Mouse (Mus musculus) regulatory T cell (primary cell): Measurements from ENCODE around the gene Gkn1.

Experiments
- in situ Hi-C: fragments of 300-600 bp; cut with MboI, MseI; formaldehyde crosslinking; loops from one replicate; pipeline ENCODE4 v1.15.1; 2025; ENCODE audit warnings: high pct_unique_total_duplicates

Gkn1 gene

DNA sequence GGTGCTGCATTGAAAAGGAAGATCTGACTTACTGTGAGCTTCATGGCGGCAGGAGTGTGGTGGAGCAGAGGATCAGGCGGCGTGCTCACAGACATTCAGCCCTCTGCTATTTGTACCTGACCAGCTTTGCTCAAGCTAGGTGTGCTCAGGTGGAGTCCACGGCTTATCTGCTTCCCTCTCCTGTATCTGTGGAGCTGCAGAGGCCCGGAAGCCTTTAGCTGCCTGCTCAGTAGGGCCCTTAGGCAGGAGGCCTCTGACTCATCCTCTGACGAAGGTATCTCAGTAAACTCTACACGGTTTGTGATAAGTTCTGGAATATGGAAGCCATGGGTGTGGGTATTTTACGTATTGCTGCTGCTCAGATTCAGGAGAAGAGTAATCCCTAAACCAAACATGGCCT, at the start of gene Gkn1:
Gene Gkn1, minus strand, starts transcription at position 114 of the 400 bp plus-strand sequence.
- in situ Hi-C loops, result no loop called here

DNA sequence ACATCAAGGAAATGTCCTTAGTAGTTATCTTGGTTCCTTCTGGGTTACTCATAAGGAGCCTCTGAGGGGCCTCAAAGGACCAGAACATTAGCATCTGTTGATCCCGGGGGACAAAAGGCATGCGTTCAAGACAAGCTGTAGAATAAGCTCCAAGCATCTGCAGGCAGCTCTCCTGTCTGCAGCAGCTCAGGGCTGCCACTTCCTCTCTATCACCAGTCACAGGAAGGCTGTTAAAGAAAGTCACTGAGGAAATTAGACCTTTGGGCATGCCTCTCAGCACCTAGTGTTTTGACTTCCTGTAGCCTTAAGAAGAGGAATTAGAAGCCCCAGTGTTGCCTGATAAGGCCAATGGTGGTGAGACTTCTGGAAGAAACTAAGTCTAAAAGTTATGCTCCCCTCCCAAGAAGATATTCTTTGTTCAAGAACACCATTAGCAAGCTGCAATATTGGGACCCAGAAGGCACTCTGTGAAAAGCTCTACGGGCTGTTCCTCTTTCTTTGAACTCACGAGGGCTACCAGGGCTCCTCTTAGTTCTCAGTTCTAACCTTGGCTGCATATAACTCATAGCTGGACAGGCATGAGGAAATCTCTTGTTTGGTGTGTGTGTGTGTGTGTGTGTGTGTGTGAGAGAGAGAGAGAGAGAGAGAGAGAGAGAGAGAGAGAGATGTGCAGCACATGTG, 49.3 kb upstream of the Gkn1 start:
- in situ Hi-C loops, result loop anchor here (5.0 kb wide), 1 partner anchor 52 kb away; no protein-coding TSS in a partner anchor

DNA sequence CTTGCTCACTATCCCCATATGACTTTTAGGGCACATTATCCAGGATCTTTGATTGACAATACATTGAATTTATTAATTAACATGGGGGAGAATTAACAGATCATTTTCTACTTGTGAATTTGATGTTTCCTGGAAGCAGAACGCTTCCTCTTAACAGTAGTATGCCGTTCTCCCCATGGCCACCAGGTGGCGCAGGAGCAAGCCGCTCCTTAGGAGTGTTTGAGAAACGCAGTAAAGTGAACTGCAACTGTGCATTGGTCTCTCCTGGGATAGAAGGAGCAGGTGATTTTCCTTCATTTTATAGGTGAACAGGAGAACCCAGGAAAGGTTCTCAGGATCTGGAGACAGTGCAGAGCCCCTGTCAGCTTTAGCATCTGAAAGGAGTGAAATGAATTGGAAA, 48.4 kb upstream of the Gkn1 start:
- in situ Hi-C loops, result loop anchor here (5.0 kb wide), 1 partner anchor 53 kb away; no protein-coding TSS in a partner anchor

DNA sequence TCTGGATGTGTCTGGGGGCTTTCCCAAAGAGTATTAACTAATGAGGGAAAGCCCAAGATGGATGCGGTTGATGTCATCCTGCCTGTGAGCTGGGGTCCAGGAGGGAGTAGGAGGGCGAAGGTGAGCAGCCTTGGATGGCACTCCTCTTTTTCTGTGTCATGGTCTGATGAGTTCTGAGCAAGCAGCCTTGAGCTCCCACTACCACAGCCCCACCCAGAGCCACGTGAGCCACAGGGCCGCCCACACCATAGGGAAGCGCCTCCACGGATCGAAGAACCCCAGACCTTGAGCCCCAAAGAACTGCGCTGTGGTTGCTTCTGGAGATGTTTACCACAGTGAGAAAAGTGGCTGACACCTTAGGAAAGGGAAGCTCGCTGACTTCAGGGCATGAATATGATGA, 44.0 kb upstream of the Gkn1 start:
- in situ Hi-C loops, result loop anchor here (5.0 kb wide), 1 partner anchor 58 kb away; no protein-coding TSS in a partner anchor

DNA sequence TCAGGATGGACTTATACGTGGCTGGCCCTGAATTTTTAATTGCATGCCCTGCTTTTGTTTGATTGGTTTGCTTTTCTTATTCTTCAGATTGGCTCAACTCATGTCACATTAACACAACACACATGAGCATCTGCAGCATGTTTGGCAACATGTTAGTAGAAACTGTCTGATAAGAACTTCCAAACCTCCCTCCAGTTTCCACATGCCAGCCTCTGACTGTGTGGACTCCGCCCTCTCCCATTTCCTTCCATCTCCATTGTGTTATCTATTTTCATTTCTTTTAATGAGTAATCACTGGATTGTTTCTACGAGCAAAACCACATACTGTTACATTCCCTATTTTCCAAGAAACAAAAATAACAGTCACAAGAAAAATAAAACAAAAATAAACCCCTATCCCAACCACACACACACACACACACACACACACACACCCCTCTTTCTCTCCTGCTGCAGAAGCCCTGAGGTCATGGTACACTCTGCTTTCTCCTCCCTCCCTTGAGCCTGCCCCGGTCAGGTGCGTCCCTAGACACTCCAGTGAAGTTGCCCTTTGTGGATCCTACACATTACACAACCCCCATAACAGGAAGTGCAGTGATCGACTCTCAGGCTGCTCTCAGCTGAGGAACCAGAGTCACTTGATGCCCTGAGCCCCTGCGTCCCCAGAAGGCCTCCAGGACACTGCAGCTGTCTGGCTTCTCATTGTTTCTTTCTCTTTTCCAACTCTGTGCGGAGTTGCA, 42.9 kb upstream of the Gkn1 start:
- in situ Hi-C loops, result no loop called here

DNA sequence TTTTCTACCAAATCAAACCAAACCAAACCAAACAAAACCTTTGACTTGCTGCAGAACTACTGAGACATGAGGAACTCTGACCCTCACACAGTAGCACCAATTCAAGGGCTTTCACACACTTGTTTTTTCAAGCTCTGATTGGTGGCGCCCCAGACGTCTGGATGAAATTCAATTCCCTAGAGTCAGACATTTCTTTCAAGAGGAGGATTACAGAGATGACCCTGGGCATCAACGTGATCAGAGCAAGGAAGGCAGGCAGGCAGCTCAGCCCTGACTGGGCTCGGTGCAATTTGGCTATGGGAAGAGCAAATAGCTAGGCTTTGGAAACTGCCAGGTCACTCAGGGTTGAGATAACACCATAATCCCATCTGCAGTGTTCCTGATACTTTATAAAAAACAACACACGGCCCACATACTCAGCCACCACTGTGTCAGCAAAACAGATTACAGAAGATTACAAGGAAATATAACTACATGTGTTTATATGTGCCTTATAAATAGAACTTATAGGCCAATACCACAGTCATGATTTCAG, 38.8 kb upstream of the Gkn1 start:
- in situ Hi-C loops, result loop anchor here (10.0 kb wide), 1 partner anchor 275 kb away; no protein-coding TSS in a partner anchor

DNA sequence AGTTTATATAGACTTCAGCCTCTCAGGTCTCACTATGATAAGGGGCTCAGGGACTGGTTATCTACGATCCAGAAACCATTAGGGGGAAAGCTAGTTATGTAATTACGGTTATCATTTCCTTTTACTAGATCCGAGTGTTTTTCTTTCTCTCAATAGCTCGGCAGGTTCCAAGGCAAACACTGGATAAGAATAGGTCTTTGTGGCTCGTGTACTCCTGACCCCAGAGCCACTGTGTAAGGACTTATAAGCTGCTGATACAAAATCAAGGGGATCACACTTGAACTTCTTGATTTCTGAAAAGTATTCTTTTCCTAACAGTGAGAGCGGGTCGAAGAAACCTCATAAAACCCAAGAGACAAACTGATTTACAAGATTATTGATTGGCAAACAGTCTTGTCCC, 38.1 kb upstream of the Gkn1 start, which contains the start of gene Gkn3:
Gene Gkn3, minus strand, starts transcription at position 59 of the 400 bp plus-strand sequence.
- in situ Hi-C loops, result loop anchor here (10.0 kb wide), 1 partner anchor 276 kb away; no protein-coding TSS in a partner anchor

DNA sequence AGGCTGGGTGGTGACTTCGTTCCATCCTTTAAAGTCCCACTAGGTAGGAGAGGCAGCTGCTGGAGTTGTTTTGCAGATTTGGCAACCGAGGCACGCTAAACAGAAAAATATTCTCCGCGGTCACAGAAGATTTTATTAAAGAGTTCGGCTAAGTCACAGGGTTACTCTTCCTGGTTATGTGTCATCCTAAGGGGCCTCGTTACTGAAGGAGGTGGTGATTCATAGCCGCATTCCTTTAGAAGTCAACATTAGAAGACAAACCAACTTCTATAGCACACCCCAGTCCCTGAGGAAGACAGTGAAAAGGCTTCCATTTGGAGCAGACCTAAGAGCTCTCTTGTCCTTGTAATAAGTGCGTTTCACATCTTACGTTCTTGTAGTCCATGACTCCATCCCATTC, 35.9 kb upstream of the Gkn1 start:
- in situ Hi-C loops, result loop anchor here (10.0 kb wide), 1 partner anchor 278 kb away; no protein-coding TSS in a partner anchor

DNA sequence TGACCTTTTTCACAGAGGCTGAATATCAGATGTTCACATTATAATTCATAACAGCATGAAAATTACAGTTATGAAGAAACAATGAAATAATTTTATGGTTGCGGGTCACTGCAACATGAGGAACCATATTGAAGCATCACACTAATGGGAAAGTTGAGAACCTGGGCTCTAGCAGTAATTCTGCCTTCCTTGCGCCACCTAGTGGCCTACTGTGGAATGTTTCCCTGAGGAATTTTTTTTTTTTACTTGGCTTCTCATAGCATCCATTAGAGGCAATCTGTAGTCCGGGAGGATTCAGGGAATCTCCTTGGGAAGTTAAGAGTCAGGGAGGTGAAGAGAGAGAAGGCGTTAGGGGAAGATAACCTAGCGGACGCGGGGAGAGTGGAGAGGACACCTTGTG, 35.5 kb upstream of the Gkn1 start:
- in situ Hi-C loops, result loop anchor here (10.0 kb wide), 1 partner anchor 279 kb away; no protein-coding TSS in a partner anchor

DNA sequence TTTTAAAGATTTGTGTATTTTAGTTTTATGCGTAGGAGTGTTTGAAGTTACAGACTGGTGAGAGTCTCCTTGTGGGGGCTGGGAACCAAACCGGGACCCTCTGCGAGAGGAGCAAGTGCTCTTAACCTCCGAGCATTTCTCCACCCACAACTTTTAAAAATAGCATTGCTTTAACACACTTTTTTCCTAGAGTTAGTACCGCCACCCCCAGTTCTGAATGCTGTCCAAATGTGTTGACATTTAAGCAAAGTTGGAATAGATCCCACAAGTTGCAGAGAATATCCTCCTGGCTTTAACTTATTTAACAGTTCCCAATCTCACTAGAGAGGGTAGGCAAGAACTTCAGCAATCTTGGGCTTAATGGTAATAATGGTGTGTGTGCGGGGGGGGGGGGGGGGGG, 34.0 kb upstream of the Gkn1 start:
- in situ Hi-C loops, result loop anchor here (10.0 kb wide), 1 partner anchor 280 kb away; no protein-coding TSS in a partner anchor

DNA sequence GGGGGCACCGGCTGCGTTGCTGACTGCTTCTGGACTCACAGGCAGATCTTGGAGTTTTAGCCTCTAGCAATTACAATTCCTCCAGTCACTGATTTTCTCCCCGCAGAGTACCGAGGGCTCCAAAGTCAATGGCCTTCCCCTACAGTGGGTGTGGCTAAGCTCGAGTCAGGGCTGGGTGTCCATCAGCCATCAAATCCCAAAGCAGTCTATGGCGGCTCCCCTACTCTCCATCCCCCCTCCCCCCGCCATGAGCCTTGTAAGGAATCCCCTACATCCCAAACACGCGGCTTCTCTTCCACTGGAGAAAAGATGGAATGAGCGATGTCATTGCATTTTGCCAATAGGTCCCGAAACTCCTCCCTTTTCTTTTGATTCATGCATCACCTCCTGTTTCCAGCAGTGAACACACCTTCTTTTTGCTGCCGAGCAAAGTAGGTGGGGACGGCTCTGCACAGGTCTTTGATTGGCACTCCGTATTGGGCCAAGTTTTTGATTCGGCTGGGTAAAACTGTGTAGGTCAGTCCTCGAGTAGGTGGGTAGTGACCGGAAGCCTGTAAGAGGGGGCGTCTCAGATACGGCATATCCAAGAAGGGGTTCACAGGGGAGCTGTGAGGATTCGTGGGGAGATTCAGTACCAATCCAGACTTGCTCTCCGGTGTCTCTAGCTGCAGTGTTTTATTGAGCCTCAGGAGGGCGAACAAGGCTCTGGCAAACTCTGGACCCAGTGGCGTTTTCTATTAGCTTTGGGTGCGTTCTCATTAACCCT, 33.4 kb upstream of the Gkn1 start:
- in situ Hi-C loops, result loop anchor here (10.0 kb wide), 1 partner anchor 281 kb away; no protein-coding TSS in a partner anchor

DNA sequence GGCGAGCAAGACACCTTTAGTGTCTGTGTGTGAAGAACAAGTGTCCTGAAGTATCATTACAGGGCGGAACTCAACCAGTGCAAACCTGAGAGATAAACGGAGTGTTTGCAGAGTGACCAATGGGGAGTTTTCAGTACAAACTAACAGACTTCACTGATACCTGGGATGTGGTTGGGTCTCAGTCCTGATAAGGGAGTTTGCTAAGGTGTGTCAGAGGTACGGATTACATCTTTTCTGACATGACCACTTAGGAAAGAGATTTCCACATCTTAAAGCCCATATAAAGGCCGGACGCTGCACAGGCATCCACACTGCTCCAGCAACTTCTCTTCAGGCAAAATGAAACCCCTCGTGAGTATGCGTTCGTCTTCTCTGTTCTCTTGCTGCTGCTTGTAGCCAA, 22.3 kb upstream of the Gkn1 start, which contains the start of gene Gkn2:
Gene Gkn2, plus strand, starts transcription at position 301 of the 400 bp plus-strand sequence.
- in situ Hi-C loops, result no loop called here

DNA sequence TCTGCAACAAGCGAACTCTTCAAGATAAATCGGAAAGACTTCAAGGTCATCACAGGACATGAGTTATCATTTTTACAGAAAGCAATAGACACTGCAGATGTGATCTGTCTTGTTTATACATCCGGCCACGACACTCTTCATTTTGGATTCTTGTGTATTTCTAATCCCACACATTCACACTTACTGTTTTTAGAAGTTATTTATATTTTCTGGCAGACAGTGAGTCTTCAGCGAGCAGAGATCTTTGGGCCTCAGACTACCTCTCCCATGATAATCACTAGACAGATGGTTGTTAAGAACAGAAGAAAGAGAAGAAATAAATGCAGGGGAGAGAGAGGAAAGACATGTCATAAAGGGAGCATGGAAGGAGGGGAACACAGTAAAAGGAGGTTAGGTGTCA, 18.5 kb upstream of the Gkn1 start:
- in situ Hi-C loops, result no loop called here

DNA sequence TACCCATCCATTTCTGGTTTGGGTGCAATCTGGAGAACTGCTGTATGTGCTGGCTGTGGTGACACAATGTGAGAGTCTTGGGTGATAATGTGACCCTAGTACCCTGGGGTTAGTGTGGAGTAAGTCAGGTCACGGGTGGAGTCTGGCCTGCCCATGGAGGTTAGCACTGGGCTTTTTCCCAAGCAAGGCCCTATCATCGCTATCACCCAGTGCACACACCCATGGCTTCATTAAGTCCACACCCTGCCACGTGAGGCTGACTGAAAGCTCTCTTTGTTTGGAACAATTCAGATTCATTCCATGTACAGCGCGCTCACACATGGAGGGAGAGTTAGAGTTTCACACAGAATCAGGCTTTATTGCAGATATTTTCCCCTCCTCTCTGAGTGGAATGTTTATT, 3.7 kb upstream of the Gkn1 start:
- in situ Hi-C loops, result no loop called here

DNA sequence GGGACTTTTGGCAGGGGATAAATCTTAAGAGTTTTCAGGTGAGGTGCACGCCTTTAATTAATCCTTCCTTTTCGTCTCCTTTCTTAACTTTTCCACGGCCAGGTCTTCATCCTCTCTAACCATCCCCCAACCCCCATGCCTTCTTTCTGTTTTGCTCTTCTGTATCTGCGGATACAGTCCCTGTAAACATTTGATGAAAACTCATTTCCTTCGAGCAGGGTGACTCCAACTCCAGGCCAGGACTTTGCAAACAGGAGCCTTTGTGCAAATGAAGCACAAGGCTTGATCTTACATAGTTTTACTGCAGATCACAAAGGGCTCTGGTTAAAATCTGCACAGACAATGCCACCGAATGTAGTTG, 14.8 kb downstream of the Gkn1 start:
- in situ Hi-C loops, result no loop called here

DNA sequence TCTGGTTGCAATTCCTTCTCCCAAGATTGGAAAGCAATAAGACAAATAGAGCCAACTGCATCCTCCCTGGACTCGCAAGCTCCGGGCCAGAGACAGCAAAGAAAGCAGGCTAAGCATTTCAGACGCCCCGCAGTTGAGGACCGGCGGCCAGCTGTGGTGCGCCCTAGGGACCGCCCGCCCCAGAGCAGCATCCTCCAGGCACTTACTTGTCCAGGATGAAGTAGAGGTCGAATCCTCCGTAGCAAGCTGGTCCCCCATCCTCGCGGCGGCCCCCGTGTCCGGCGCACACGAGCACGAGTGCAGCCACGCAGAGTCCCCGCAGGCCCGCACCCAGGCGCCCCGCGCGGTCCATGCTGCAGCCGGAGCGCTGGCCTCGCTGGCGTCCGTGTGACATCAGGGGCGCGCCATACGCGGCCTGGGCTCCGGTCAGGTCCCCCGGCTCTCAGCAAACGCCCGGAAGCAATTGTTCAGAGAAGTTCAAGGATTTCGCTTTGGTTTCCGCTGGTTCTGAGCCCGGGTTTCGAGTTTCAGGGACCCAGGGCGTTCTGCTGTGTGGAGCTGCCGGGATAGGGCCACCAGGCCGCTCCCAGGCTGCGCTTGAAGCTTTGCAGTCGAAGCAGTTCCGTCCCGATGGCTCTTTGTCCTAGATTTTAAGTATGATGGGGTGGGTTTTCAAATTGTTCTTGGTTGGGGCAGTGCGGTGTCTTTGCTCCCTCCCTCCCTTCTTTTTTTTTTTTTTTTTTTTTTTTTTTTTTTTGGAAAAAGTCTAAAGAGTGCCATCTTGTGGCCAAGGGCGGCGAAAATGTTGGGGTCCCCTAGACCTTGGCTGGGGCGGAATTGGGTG, 15.4 kb downstream of the Gkn1 start, which contains the start of gene Antxr1:
Gene Antxr1, minus strand, starts transcription at position 731 of the 844 bp plus-strand sequence.
- in situ Hi-C loops, result no loop called here

DNA sequence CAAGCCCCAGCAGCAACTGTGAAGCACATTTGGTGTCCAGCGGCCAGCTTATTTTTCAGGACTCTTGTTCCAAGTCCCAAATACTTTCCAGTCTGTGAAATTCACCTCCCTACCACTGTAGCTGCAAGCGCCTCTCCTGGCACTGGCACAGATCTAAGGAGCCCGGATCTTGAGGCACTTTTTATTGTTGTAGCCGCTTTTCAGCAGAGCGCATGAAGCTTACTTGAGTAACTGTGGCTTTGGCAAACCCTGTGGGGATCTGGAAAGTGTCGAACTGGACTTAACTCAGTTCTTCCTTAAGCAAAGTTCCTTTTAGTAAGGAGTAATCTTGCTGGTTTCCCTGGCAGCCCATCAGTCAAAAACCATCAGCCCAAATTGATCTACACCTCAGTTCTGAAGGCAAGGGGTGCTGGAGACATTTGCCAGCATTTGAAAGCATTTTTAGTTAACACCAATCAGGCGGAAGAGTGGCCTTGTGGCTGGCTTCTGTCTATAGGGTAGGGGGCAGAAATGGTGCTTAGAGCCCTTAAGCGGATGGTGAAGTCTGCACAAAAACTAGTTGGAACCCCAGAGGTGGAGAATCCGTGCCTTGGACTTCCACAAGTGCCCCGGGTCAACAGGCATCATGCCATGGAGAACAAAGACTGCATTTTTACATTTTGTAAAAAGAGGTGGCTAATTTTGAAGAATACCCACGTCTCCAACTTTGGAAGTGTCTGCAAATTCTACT, 16.2 kb downstream of the Gkn1 start:
- in situ Hi-C loops, result no loop called here

DNA sequence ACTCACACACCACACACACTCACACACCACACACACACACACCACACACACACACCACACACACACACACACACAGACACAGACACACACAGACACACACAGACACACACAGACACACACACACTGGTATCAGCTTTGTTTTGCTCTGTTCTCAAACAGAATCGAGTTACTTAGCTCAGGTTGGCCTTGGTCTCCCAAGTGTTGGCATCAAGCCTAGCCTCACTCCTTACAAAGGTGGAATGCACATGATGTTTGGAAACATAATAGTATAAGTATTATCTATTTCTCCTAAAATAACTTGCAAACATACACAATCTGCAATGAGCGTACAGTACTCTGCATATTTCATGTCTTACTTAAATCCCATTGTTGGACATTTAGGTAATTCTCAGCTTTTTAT, 18.4 kb downstream of the Gkn1 start:
- in situ Hi-C loops, result no loop called here

DNA sequence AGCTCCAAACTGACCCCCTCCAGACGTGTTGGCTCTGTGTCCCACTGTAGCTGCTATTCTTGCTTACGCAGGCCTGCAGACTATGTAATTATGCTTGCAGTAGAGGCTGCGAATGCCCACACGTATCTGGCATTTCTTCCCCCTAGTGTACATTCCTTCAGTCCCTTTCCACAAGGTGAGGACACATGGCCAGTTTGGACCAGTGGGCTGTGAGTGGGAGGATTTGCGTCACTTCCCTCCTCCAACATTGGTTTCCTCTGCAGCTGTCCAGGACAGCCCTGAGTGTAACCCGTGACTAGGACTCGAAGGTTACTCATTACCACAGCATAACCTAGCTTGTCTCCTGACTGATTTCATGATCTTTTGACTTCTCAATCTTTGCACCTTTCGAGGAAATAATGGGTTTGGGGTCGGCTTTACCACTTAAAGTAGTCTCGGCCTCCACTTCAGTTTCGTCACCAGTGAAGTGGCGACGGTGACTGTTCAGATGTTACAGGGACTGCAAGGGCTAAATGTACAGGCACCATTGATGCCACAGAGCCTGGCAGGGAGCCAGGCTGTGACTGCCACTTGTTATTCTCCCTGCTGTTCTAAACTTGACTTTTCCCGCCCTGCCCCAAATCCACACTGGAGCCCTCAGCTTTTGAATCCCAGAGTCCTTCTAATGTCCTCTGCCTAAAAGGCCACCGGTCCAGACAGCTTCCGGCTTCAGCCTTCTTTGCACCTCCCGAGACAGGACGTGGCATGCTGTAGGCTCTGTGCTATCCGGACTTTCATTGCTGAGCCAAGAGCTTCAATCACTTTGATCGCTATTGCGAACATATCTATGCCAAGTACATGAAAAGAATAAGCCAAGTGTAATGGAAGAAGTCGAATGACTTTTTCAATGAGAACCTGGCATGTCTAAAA, 22.2 kb downstream of the Gkn1 start:
- in situ Hi-C loops, result loop anchor here (5.0 kb wide), 1 partner anchor 221 kb away; no protein-coding TSS in a partner anchor
